11 mouse cellular contexts compared by ENCODE assay signal in the genomic region with DNA sequence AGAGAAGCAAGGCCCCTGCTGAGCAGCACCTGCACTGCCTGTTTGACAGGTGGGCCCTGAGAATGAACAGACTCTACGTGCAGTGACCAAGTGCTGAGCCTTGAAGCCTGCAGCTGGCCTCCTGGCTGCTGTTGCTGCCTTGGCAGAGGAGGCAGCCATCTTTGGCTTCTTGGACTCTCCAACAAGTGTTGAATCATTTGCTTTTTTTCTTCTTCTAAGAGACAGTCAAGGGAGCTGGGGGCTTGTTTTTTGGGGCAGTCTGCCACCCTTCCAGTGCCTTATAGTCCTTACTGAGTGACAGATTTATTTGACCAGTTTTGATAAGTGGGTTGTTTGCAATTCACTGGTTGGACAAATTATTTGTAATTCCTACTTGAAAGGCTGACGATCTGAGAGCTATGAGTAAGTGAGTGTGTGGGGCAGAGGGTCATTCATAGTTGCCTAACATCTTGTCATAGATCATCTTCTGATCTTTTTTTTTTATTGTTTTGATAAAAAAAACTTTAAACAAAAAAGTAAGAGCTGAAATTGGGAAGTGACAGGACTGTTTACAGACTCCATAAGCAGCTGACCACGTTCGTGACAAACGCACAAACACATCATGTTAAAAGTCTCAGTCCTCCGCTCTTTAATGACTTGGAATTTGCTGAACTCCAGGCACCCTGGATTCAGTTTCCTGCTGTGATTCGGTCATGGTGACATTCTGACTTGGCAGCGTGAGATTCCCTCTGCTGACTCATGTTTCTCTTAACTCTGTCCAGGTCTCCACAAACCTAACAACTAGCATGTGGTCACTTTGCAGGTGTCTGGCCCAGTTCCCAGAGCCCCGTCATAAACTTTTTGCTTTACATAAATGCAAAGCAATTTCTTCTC. TPM values are rescaled to one million over a fixed set of nuclear protein-coding genes. Genes with fewer than 3 reads are reported as not detected.
A peak's percentile ranks its signal among the peaks of the same experiment; 100 is the strongest.
DNase-seq lines count a peak whose midpoint lies in the region; ATAC-seq and TF ChIP-seq lines count a peak whose summit lies in the region.
"Had no signal": no experiment of that assay in that cellular context is flagged by ENCODE, and none has a peak within 500 bp of the region (broad histone marks: within the 10 kb centered on the region; RNA-seq: fewer than 3 reads in every experiment).

No protein-coding gene starts in this region.

- H3K9ac ChIP-seq in intestine, postnatal 0 days (ENCODE audit: low read depth, low read length): no peak overlapping the region

- H3K4me1 ChIP-seq in intestine, postnatal 0 days (replicated peaks; ENCODE audit: control insufficient read depth, insufficient read depth, low read length): no peaks in the 10 kb centered on the region

- H3K9me3 ChIP-seq in intestine, postnatal 0 days (ENCODE audit: control insufficient read depth): no peaks in the 10 kb centered on the region

- H3K27me3 ChIP-seq in intestine, postnatal 0 days (replicated peaks; ENCODE audit: control insufficient read depth, insufficient read depth, low read length): no peaks in the 10 kb centered on the region
- H3K27me3 ChIP-seq: Patski had no signal

- no peak overlapping the region for H3K27ac ChIP-seq in intestine, postnatal 0 days (ENCODE audit: low read depth, low read length)
- H3K27ac ChIP-seq: layer of hippocampus, adult 2 months had no signal

- no peak for ATAC-seq in intestine, postnatal 0 days
- ATAC-seq: Patski had no signal

- H3K4me3 ChIP-seq in intestine, postnatal 0 days (ENCODE audit: low read depth, low read length): no peak overlapping the region
- H3K4me3 ChIP-seq: layer of hippocampus, adult 2 months had no signal

- no peaks in the 10 kb centered on the region for H3K36me3 ChIP-seq in intestine, postnatal 0 days (ENCODE audit: control insufficient read depth, insufficient read depth)

- no peak overlapping the region for H3K4me2 ChIP-seq in intestine, postnatal 0 days (replicated peaks; ENCODE audit: low read depth)

- no peak for TF ChIP-seq CTCF in intestine, postnatal 0 days (IDR thresholded peaks at IDR 0.05; ENCODE audit: low read depth)

- peak; percentile 7 for DNase-seq in urinary bladder, postnatal 25 days (ENCODE audit: low spot score)
- no peak for DNase-seq in urinary bladder, postnatal 10 days (ENCODE audit: low spot score)
- peak; percentile 66 to 70 for DNase-seq in cerebellum, postnatal 10 days
- DNase-seq in heart, postnatal 4 days: peak; percentile 32
- DNase-seq in B cell, adult 2 months: no peak
- DNase-seq in thymus, postnatal 36 days: no peak
- DNase-seq: embryo, embryonic 11 days had no signal

- 48% methylated on average over 9 of the region's 9 CpGs for WGBS in intestine, postnatal 0 days

RNA-seq across cellular contexts. Expression of gene Fermt1, which starts 47.2 kb away (rescaled TPM):
- not detected for total RNA-seq in heart, postnatal 4 days (2021)
- polyA plus RNA-seq in intestine, postnatal 0 days (2015; fragmentation: Nextera tagmentation; extraction: Ambion mirVana): 69.7 and 77.5 TPM in 2 replicates
- polyA plus RNA-seq: heart, embryonic 14.5 days had no signal

Comparison
In these comparisons a context has a peak if more than half of its experiments do, and no peak if none do; other contexts are left out.
1. DNase-seq: peak in urinary bladder, postnatal 25 days (single experiment), cerebellum, postnatal 10 days (2 of 2) and heart, postnatal 4 days (single experiment); none in urinary bladder, postnatal 10 days (single experiment), B cell, adult 2 months (0 of 2) and thymus, postnatal 36 days (0 of 2).